Mouse (Mus musculus) mouse trophoblast stem cell (cell line): ENCODE measurements around the gene Zfp768.
"Not testable (repeated sequence)": the region's sequence is repeated elsewhere in the genome, so short reads cannot be mapped to it uniquely, and the experiment has no call there.

Experiments used
- in situ Hi-C, 2 experiments: fragments of 300-500 bp; cut with MseI, MboI; formaldehyde crosslinking; loops; 2 replicates in 1 of 2; 3 replicates in 1 of 2; pipeline ENCODE4 v1.15.1; 2025

Gene Zfp768

DNA sequence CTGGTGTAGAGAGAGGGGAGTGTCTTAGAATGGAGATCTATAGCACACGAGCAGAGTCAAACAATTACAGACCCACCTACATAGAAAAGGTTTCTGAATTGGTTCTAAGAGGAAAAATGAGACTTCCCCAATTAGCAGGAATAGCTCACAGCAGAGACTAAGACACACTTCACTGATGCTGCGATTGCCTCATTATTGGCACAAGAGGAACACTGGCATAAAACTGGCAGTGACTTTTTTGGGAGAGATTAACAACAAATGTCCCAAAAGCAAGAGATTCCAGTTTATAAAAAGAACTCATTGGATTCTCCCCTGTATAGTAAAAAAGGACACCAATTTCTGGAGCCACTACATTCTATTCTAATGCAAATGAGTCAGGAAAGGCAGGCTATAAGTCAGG lies 12.5 kb upstream of the Zfp768 start:
- in situ Hi-C loops: no loop called here

- in situ Hi-C loops: no loop called here
Observed at GRCm38 (mm10) chr7:127355796-127356195, 10.4 kb upstream of the Zfp768 start.

- in situ Hi-C loops: no loop called here
Observed at GRCm38 (mm10) chr7:127351230-127352004, 6.0 kb upstream of the Zfp768 start.

DNA sequence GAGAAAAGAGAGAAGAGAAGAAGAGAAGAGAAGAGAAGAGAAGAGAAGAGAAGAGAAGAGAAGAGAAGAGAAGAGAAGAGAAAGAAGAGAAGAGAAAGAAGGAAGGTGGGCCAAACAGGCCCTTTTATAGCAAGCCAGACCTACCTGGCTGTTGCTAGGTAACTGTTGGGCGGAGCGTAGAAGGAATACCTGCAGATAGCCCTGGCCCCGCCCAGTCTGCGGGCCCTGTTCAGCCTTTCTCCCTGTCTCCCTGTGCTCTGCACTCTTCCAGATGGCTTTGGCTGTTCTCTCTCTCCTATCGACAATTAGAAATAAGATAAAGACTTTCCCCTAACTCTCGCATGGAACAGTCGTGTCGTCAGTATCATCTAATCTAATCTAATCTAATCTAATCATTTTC lies 1.3 kb upstream of the Zfp768 start:
- in situ Hi-C loops: no loop called here

DNA sequence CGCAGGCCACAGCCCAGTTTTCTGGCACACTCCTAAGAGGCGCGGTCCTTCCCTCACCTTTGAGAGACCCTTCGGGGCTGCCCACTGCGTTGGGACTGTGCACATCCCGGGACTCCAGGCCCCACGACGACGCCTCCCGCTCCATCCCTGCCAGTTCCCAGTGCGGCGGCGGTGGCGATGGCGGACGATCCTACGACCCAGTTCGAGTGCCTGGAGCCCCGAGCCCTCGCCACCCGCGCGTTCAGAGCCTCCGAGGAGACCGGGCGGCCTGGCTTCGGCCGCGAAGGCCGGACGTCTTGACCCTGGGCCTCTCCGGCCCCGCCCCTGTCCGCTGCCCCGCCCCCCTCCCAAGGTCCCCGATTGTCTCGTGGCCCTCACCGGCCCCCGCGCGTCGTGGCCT lies 297 bp downstream of the Zfp768 start:
- in situ Hi-C loops: no loop called here

- in situ Hi-C loops: no loop called here
Observed at GRCm38 (mm10) chr7:127344371-127344770, 1.0 kb downstream of the Zfp768 start.

- in situ Hi-C loops: no loop called here
Observed at GRCm38 (mm10) chr7:127343351-127344019, 1.9 kb downstream of the Zfp768 start.

- in situ Hi-C loops: no loop called here
Observed at GRCm38 (mm10) chr7:127342888-127343287, 2.5 kb downstream of the Zfp768 start.

- in situ Hi-C loops: no loop called here
Observed at GRCm38 (mm10) chr7:127342332-127342731, 3.1 kb downstream of the Zfp768 start.

GRCm38 (mm10) chr7:127341861-127342260 lies 3.5 kb downstream of the Zfp768 start:
- in situ Hi-C loops: not testable (repeated sequence)

DNA sequence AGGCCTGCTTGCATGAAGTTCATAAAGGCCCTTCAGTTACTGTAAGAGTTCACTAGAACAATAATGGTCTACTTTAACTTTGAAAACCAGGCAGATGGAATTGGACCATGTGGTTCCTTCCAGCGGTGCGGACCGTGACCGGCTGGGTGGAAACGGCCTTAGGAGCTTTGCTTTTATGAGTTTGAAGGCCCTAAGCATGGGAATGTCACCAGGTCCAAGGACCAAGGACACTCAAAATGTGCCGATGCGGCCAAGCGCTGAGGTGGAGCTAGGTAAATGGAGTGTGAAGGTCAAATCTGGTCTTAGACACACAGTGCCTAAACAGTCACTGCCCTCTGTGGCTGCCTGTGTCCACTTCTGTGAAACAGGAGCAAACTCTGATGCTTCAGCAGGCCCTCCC lies 4.0 kb downstream of the Zfp768 start:
- in situ Hi-C loops: no loop called here

DNA sequence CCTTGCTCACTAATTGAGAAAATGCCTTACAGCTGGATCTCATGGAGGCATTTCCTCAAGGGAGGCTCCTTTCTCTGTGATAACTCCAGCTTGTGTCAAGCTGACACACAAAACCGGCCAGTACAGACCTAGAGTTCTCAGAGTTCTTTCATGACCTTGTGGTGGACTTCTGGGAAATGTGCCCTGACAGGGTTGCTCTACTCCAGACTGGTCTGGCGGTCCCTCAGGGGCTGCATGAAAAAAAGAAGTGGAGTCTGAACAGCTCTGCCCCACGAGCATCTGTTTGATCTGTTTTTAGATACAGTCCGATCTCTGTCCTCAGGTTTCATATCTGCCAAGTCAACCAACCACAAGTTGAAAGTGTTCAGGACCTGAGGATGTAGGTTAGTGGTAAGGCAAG lies 7.8 kb downstream of the Zfp768 start:
- in situ Hi-C loops: no loop called here

DNA sequence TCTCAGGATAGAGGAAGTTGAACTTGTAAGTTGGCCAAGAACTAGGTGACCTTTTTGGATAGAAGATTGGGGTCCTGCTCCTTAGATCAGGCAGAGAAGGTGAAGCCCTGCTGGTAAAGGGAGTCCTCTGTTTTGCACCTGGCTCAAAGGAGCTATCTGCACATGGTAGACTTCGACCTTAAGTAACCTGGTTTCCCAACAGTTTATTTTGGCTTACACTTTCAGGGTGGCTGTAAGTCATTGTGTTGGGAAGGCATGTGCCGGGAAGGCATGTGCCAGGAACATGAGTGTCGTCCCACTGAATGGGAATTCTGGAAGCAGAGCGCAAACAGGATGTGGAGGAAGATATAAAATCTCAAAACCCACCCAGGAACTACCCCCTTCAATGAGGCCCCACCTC lies 9.8 kb downstream of the Zfp768 start:
- in situ Hi-C loops: no loop called here

DNA sequence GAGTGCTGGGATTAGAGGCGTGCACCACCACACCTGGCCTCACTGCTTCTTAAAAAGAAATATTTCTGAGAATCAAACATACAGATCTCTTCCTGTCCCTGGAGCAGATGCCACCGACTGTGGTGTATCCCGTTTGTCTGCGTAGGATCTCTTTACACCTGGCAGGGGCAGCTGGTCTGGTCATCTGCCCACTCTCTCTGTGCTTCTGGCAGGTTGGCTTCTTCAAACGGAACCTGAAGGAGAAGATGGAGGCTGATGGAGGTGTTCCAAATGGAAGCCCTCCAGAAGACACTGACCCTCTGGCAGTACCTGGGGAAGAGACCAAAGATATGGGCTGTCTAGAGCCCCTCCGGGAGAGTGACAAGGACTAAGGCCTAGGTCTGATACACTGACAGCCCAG lies 12.1 kb downstream of the Zfp768 start:
- in situ Hi-C loops: no loop called here

DNA sequence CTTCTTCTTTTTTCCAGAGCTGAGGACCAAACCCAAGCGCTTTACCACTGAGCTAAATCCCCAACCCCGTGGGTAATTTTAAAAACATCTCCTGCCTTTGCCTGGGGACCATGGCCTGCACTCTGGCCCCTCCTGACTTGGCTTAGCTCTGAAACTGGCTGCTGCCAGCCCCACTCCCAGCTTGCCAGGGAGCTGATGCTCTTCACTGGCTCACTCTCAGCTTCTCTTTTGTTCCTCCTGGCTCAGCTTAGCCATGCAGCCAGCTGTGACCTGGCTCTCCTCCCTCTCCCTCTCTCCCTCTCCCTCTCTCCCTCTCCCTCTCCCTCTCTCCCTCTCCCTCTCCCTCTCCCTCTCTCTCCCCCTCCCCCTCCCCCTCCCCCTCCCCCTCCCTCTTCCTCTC lies 18.7 kb downstream of the Zfp768 start:
- in situ Hi-C loops: no loop called here

DNA sequence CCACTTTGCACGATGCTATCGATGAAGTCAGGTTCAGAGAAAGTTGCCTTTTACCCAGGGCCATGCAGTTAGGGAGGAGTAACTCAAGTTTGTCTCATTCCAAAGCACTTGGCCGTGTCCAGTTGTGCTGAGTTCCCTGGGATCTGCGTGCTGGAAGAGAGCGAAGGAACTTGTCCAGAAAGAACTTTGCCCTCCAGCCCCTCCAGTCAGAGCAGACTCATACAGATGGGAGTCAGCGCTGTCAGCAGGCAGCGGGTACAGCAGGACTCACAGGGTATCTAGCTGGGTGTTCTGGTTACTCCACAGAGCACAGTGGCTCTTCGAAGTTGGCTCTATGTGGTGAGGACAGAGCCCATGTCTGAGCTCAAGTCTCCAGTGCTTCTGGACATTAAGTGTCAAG lies 19.8 kb downstream of the Zfp768 start:
- in situ Hi-C loops: no loop called here

- in situ Hi-C loops: no loop called here
Observed at GRCm38 (mm10) chr7:127324944-127325343, 20.4 kb downstream of the Zfp768 start.

DNA sequence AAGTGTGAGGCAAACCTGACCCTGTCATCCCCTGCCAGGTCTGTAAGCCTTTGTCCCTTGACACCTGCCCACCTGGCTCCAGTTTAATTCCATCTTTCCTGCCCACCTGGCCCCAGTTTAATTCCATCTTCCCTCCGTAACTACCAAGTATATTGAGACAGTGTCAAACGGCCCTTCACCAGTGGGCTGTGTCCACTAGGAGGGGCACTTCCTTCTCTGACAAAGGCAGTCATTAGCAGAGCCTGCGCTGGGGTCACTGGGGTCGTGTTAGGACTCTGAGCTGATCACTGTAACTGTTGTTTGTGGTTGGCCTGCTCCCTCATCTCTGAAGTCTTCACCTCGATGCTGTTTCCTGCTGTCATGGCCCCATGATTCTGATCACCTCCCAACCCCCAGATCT lies 23.3 kb downstream of the Zfp768 start:
- in situ Hi-C loops: no loop called here

DNA sequence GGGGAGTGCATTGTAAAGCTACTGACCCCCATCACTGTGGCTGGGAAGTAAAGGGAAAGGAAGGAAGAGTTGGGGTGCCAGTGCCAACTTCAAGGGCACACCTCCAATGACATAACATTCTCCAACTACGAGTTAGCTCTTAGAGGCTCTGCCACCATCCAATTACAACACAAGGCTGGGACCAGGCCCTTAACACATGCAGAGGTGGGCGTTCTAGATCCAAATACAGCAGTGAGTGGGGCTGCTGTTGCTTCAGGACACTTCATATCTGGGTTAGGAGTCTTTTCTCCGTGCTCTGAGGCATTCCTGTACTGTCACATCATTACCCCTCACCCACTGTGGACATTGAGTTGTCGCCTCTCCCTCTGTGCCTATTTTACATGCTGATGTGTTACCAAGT lies 24.3 kb downstream of the Zfp768 start:
- in situ Hi-C loops: no loop called here

DNA sequence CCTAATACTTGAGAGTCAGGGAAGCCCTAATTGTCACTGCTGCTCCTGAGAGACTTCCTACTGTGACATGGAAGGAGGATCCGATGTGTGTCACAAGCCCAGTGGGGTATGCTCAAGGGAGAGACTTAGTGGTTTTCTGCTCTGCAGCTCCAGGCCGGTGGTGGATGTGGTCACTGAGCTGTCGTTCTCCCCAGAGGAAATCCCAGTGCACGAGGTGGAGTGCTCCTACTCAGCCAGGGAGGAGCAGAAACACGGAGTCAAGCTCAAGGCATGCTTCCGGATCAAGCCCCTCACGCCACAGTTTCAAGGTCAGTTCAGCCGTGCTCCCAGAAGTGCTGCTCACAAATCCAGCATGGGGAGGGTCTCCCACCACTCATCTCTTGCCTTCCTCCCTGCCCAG lies 31.5 kb downstream of the Zfp768 start:
- in situ Hi-C loops: no loop called here

- in situ Hi-C loops: no loop called here
Observed at GRCm38 (mm10) chr7:127309951-127310350, 35.4 kb downstream of the Zfp768 start.

GRCm38 (mm10) chr7:127308887-127309286 lies 36.5 kb downstream of the Zfp768 start:
- in situ Hi-C loops: no loop called here

DNA sequence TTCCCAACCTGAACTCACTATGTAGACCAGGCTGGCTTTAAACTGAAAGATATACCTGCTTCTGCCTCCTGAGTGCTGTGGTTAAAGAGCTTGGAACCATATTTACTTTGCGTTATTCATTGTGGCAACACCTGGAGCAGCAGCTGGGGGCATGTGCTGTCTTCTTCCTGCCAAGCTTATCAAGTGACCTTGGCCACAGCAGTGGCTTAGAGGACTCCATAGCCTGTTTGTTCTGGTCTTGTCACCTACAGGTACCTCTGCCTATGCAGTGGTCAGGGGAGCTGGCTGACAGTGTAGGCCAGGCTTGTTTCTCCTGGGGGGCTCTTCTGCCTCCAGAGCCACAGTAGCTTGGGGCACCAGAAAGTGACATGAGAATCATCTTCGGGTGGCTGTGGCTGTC lies 37.0 kb downstream of the Zfp768 start:
- in situ Hi-C loops: no loop called here
